Mouse (Mus musculus) liver, postnatal 0 days (tissue): ENCODE results near the gene 1110051M20Rik.

Experiments used
- CTCF ChIP-seq: sonication (generic); IDR thresholded peaks from 2 replicates; pipeline ENCODE4 v1.5.1; 2016; ENCODE audit warnings: antibody characterized with exemption, low read depth
- EP300 ChIP-seq: IDR thresholded peaks from 2 replicates; pipeline ENCODE4 v1.6.1; 2016; ENCODE audit warnings: antibody characterized with exemption, low read depth, mild to moderate bottlenecking

DNA sequence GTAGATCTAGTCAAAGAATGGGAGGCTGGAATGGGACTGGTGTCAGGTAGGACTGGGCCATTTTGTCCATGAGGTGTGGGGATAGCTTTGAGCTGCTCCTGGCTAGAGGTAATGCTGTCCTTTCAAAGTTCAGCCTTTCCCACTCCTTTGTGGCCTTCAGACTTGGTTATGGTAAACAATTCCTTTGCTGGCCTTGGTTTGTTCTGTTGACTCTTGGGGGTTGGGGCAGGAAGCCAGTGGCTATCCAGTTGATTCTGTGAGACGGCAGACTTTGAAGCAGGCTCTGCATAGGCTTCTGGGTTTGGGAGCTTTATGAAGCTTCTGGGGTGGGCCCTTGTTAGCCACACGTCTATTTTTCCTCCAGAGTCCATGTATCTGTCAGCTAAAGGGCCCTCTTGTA, 175.8 kb downstream of the 1110051M20Rik start:
- TF ChIP-seq CTCF (no peak), EP300 (0 out of 2 replicates have a peak, but pooled peaks have one; percentile 25)
